Mouse (Mus musculus) limb, embryonic 14.5 days (tissue): ENCODE measurements around the gene Gse1. TPM values are rescaled to one million over a fixed set of nuclear protein-coding genes. Genes with fewer than 3 reads are reported as not detected.

Source experiments
- ATAC-seq: fragments of 200-750 bp; cut with Nextera tagmentation; 2 replicates; pipeline ENCODE4 v1.8.0; 2017; ENCODE audit warnings: low read depth, moderate number of reproducible peaks, moderate TSS enrichment; ENCODE audit not compliant: low FRiP score
- DNase-seq: peaks from one replicate; pipeline ENCODE4 v3.0.0-alpha.2; 2015; ENCODE audit warnings: low spot score
- H3K27ac ChIP-seq: fragments of 300-500 bp; sonication (generic); replicated peaks from 2 replicates; pipeline ENCODE4 v1.5.1; 2014; ENCODE audit warnings: low read depth, mild to moderate bottlenecking, low read length, moderate library complexity, mixed read lengths
- H3K27me3 ChIP-seq: fragments of 300-500 bp; sonication (generic); 2 replicates; pipeline ENCODE4 v1.6.1; 2014; ENCODE audit warnings: low read length, mixed read lengths; ENCODE audit not compliant: control insufficient read depth, insufficient read depth
- H3K36me3 ChIP-seq: fragments of 300-500 bp; sonication (generic); 2 replicates; pipeline ENCODE4 v1.6.1; 2014; ENCODE audit warnings: mild to moderate bottlenecking, low read length, moderate library complexity, mixed read lengths; ENCODE audit not compliant: control insufficient read depth, insufficient read depth
- H3K4me1 ChIP-seq: fragments of 300-500 bp; sonication (generic); 2 replicates; pipeline ENCODE4 v1.6.1; 2014; ENCODE audit warnings: antibody characterized with exemption, low read length, mixed read lengths; ENCODE audit not compliant: control insufficient read depth, insufficient read depth
- H3K4me2 ChIP-seq: fragments of 300-500 bp; sonication (generic); replicated peaks from 2 replicates; pipeline ENCODE4 v1.6.1; 2014; ENCODE audit warnings: low read depth, mild to moderate bottlenecking, low read length, moderate library complexity; ENCODE audit not compliant: severe bottlenecking
- H3K4me3 ChIP-seq: fragments of 300-500 bp; sonication (generic); replicated peaks from 2 replicates; pipeline ENCODE4 v1.5.1; 2014; ENCODE audit warnings: low read length
- H3K9ac ChIP-seq: fragments of 300-500 bp; sonication (generic); 2 replicates; pipeline ENCODE4 v1.6.1; 2014; ENCODE audit warnings: mild to moderate bottlenecking, low read depth, low read length, moderate library complexity; ENCODE audit not compliant: severe bottlenecking
- H3K9me3 ChIP-seq: fragments of 300-500 bp; sonication (generic); 2 replicates; pipeline ENCODE4 v1.6.1; 2016; ENCODE audit warnings: low read length; ENCODE audit not compliant: control insufficient read depth
- POLR2A ChIP-seq: fragments of 200-500 bp; IDR thresholded peaks from 2 replicates; pipeline ENCODE4 v1.8.0; 2012; ENCODE audit warnings: inconsistent platforms, mild to moderate bottlenecking, moderate library complexity, borderline replicate concordance; ENCODE audit not compliant: insufficient read depth, insufficient read length; ENCODE audit errors: extremely low read depth
- WGBS: fragments of 180-500 bp; shearing (Covaris S2); extraction: QIAGEN DNeasy Blood & Tissue Kit; methylation state at CpG from one replicate; pipeline ENCODE4 v1.1.7; 2014; 5-methylcytosine and 5-hydroxymethylcytosine counted together
- polyA plus RNA-seq, 2 experiments: library from polyadenylated mRNA; depleted of rRNA in 1 of 2; stranded (reverse) in 1 of 2; unstranded in 1 of 2; fragments of >200 nt; fragmentation: Nextera tagmentation in 1 of 2; extraction: Ambion mirVana in 1 of 2; gene quantifications; 2 replicates each; pipeline versions ENCODE4 v1.2.1 to v1.2.3; 2012 to 2014

Gse1 gene
- polyA plus RNA-seq, 2 experiments = 10.3 to 32.6 TPM

- H3K4me3 ChIP-seq = peak overlapping the region; percentile 55
- peaks cover 82% of the 10 kb centered on the region for H3K4me1 ChIP-seq
- peak overlapping the region; percentile 99 for H3K4me2 ChIP-seq
- no peaks in the 10 kb centered on the region for H3K27me3 ChIP-seq
- H3K9ac ChIP-seq = peak overlapping the region; percentile 51
- ATAC-seq = no peak
- peak; percentile 45 for DNase-seq
- H3K27ac ChIP-seq = peak overlapping the region; percentile 50; the same call in 1 of the 2 replicates
- 3% methylated on average over 50 of the region's 79 CpGs for WGBS
- no peaks in the 10 kb centered on the region for H3K36me3 ChIP-seq
- TF ChIP-seq POLR2A = no peak
- H3K9me3 ChIP-seq = no peaks in the 10 kb centered on the region
Measured at GRCm38 (mm10) chr8:120535452-120536305, 307.4 kb downstream of the Gse1 start.

GRCm38 (mm10) chr8:120536306-120537206 is 308.3 kb downstream of the Gse1 start:
- DNase-seq (peak; percentile 62), ATAC-seq (peak; percentile 30)
- peak overlapping the region; percentile 99 for H3K4me2 ChIP-seq
- H3K4me3 ChIP-seq = peak overlapping the region; percentile 55
- H3K9me3 ChIP-seq = no peaks in the 10 kb centered on the region
- H3K4me1 ChIP-seq = peaks cover 77% of the 10 kb centered on the region
- WGBS = 4% methylated on average over 53 of the region's 61 CpGs
- H3K27me3 ChIP-seq = no peaks in the 10 kb centered on the region
- no peak for TF ChIP-seq POLR2A
- H3K27ac ChIP-seq = peak overlapping the region; percentile 73
- no peaks in the 10 kb centered on the region for H3K36me3 ChIP-seq
- H3K9ac ChIP-seq = peak overlapping the region; percentile 53

DNA sequence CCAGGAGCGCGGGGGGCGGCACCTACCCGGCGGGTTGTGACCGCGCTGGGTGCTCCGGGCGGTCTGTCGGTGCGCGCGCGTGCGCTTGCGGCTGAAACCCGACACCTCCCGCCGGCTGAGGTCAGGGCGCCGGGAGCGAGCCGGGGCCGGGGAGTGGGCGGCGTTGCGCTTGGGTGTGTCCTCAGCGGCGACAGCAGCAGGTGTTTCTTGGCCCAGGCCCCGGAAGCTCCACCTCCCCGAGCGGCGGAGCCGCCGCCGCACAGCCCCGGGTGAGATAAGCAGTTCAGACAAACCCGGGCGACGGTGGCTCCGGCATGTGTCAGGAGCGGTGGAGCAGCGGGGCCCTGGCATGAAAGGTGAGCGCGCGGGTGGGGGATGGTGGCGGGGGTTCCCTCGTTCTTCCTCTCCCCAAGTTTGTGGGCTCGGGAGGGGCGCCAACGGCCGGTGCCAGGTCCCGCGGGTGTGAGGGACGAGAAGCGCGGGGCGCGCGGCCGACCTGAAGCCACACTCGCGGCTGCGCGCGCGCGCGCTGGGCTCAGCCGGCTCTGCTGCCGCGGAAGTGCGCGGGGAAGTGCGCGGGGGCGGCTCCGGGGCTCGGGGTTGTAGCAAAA is 309.1 kb downstream of the Gse1 start:
- DNase-seq (peak; percentile 61), ATAC-seq (peak; percentile 13)
- H3K9me3 ChIP-seq = no peaks in the 10 kb centered on the region

GRCm38 (mm10) chr8:120537818-120538396 is 309.7 kb downstream of the Gse1 start:
- peak; percentile 64 for DNase-seq
- Histone ChIP-seq H3K36me3 (no peaks in the 10 kb centered on the region), H3K4me2 (peak overlapping the region; percentile 99), H3K9ac (peak overlapping the region; percentile 53), H3K27me3 (no peaks in the 10 kb centered on the region), H3K9me3 (no peaks in the 10 kb centered on the region), H3K27ac (peak overlapping the region; percentile 73), H3K4me1 (peaks cover 68% of the 10 kb centered on the region), H3K4me3 (peak overlapping the region; percentile 55)
- TF ChIP-seq POLR2A = no peak
- ATAC-seq = no peak
- under 1% methylated on average over 31 of the region's 46 CpGs for WGBS

More for the DNA sequence above, 309.1 kb downstream of the Gse1 start:
- Histone ChIP-seq H3K4me1 (peaks cover 70% of the 10 kb centered on the region), H3K27me3 (no peaks in the 10 kb centered on the region), H3K36me3 (no peaks in the 10 kb centered on the region), H3K27ac (peak overlapping the region; percentile 73), H3K4me3 (peak overlapping the region; percentile 55), H3K4me2 (peak overlapping the region; percentile 99), H3K9ac (peak overlapping the region; percentile 53)
- WGBS = 0% methylated on average over 43 of the region's 79 CpGs
- no peak for TF ChIP-seq POLR2A
